Mouse (Mus musculus) intestine, embryonic 15.5 days (tissue): ENCODE measurements around the gene Gltpd2. TPM values are rescaled to one million over a fixed set of nuclear protein-coding genes. Genes with fewer than 3 reads are reported as not detected.
"Not testable (repeated sequence)": the region's sequence is repeated elsewhere in the genome, so short reads cannot be mapped to it uniquely, and the experiment has no call there.

Experiments used
- ATAC-seq: fragments of 200-750 bp; cut with Nextera tagmentation; 2 replicates; pipeline ENCODE4 v1.8.0; 2017; ENCODE audit warnings: moderate TSS enrichment, moderate library complexity
- H3K27ac ChIP-seq: fragments of 300-500 bp; sonication (generic); 2 replicates; pipeline ENCODE4 v1.5.1; 2015; ENCODE audit warnings: mild to moderate bottlenecking, inconsistent platforms
- H3K27me3 ChIP-seq: fragments of 300-500 bp; sonication (generic); replicated peaks from 2 replicates; pipeline ENCODE4 v1.6.1; 2015; ENCODE audit warnings: inconsistent platforms
- H3K36me3 ChIP-seq: fragments of 300-500 bp; sonication (generic); 2 replicates; pipeline ENCODE4 v1.6.1; 2015; ENCODE audit warnings: inconsistent platforms
- H3K4me1 ChIP-seq: fragments of 300-500 bp; sonication (generic); replicated peaks from 2 replicates; pipeline ENCODE4 v1.6.1; 2015; ENCODE audit warnings: inconsistent platforms
- H3K4me2 ChIP-seq: fragments of 300-500 bp; sonication (generic); replicated peaks from 2 replicates; pipeline ENCODE4 v1.6.1; 2015; ENCODE audit warnings: mild to moderate bottlenecking, inconsistent platforms
- H3K4me3 ChIP-seq: fragments of 300-500 bp; sonication (generic); replicated peaks from 2 replicates; pipeline ENCODE4 v1.5.1; 2015; ENCODE audit warnings: inconsistent platforms
- H3K9ac ChIP-seq: fragments of 300-500 bp; sonication (generic); 2 replicates; pipeline ENCODE4 v1.6.1; 2015; ENCODE audit warnings: inconsistent platforms
- H3K9me3 ChIP-seq: fragments of 300-500 bp; sonication (generic); 2 replicates; pipeline ENCODE4 v1.6.1; 2016; ENCODE audit warnings: inconsistent platforms
- WGBS: fragments of 180-500 bp; shearing (Covaris S2); methylation state at CpG from one replicate; pipeline ENCODE4 v1.1.7; 2015; 5-methylcytosine and 5-hydroxymethylcytosine counted together
- polyA plus RNA-seq: library from polyadenylated mRNA; unstranded; fragments of >200 nt; fragmentation: Nextera tagmentation; extraction: Ambion mirVana; gene quantifications from 2 replicates; pipeline ENCODE4 v1.2.1, GENCODE M21; 2015

Gltpd2 gene
- polyA plus RNA-seq, 1 experiment from 2014 or later: 1.5 TPM

DNA sequence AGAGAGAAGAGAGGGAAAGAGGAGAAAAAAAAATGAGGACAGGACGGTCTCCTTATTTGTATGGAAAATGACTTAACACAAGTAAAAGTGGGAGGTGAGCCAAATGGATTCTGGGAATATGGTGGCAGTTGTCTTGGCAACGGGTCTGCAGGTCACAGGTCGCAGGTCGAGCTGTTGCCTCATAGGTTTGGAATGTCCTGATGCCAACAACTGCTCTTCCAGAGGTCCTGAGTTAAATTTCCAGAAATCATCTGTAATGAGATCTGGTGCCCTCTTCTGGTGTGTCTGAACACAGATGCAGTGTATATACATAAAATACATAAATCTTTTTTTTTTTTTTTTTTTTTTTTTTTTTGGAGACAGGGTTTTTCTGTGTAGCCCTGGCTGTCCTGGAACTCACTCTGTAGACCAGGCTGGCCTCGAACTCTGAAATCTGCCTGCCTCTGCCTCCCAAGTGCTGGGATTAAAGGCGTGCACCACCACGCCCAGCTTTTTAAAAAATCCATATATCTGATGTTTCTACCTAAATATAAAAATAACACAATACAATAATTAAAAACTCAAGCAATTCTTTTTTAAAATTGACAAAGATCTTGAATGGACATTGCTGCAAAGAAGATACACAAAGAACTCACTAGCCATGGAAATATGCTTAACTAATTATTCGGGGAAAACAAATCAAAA, 4.5 kb downstream of the Gltpd2 start:
- H3K27ac ChIP-seq, H3K4me3 ChIP-seq, ATAC-seq, H3K9ac ChIP-seq, H3K4me2 ChIP-seq, H3K9me3 ChIP-seq, H3K27me3 ChIP-seq: not testable (repeated sequence)
- WGBS: 93% methylated on average over 8 of the region's 8 CpGs
- peaks cover 12% of the 10 kb centered on the region for H3K36me3 ChIP-seq
- H3K4me1 ChIP-seq: peaks cover 26% of the 10 kb centered on the region

DNA sequence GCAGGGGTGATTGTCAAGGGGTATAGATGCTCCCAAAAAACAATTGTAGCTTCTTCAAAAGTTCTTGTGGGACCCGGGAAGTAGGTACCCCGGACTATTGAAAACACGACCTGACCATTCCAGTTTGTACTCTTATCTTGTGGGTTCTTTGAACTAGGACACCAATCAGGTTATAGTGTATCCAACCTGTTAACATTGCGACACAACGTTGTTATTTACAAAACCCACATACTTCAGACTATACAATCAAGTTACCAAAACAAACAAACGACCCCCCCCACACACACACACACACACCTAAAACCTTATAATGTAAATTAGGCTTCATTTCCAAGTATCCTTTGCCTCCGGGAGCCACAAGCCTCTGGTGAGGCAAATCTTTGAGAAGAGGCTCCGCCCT, 5.8 kb downstream of the Gltpd2 start:
- H3K9me3 ChIP-seq: no peaks in the 10 kb centered on the region
- H3K36me3 ChIP-seq: peaks cover 15% of the 10 kb centered on the region
- 4% methylated on average over 8 of the region's 8 CpGs for WGBS
- H3K4me2 ChIP-seq: peak overlapping the region; percentile 50
- H3K9ac ChIP-seq: no peak overlapping the region
- no peak overlapping the region for H3K27ac ChIP-seq
- ATAC-seq: peak; percentile 62
- H3K27me3 ChIP-seq: no peaks in the 10 kb centered on the region
- H3K4me3 ChIP-seq: peak overlapping the region; percentile 67
- H3K4me1 ChIP-seq: peaks cover 17% of the 10 kb centered on the region

DNA sequence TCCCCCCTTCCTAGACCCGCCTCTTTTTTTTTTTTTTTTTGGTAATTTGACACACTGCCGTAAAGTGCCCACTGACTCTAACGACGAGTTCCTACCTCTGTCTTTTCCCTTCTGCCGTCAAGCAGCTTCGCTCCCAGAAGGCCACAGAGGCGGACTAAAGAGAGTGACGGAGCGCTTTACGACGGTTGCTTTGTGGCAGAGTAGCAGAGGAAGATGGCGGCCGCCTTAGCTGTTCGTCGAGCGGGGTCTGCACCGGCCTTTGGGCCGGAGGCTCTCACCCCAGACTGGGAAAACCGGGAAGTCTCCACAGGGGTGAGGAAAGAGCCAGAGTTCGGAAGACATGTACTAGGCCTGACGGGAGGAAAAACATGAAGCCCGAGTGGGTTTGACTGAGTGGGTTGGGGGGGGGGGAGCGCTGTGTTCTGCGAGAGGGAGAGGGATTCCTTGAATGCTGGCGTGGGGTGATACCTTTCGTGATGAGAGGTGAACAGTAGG, 6.2 kb downstream of the Gltpd2 start, which contains the start of gene Psmb6:
Gene Psmb6 (plus strand): TSS at position 184 of the 495 bp plus-strand sequence.
- WGBS: under 1% methylated on average over 24 of the region's 26 CpGs
- Histone ChIP-seq H3K27me3 (no peaks in the 10 kb centered on the region), H3K4me2 (peak within 1 kb of the TSS; percentile 76), H3K27ac (peak within 1 kb of the TSS; percentile 36; the same call in 1 of the 2 replicates), H3K9ac (peak within 1 kb of the TSS; percentile 64), H3K9me3 (no peaks in the 10 kb centered on the region), H3K4me3 (peak within 1 kb of the TSS; percentile 67), H3K36me3 (peaks cover 15% of the 10 kb centered on the region), H3K4me1 (peaks cover 14% of the 10 kb centered on the region)
- peak; percentile 94 for ATAC-seq

DNA sequence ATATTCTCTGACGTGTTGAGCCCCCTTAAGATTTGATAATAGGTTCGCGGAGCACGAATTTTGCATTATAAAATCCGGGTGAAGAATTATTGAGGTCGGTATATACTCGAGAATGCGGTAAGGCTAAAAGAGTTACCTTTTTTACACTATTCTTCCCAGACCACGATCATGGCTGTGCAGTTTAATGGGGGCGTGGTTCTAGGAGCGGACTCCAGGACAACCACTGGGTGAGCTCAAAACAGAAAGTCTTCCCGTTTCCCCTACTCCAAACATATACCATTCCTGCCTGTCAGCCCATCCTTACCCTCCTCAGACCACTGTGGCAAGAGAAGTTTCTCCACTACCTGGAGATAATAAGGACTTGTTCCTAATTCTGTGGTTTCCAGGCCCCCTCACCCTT, 6.7 kb downstream of the Gltpd2 start:
- H3K4me2 ChIP-seq: peak overlapping the region; percentile 76
- peaks cover 11% of the 10 kb centered on the region for H3K4me1 ChIP-seq
- H3K27ac ChIP-seq: 0 out of 2 replicates have a peak overlapping the region, but pooled peaks have one; percentile 36
- peak overlapping the region; percentile 67 for H3K4me3 ChIP-seq
- H3K36me3 ChIP-seq: peaks cover 15% of the 10 kb centered on the region
- H3K9me3 ChIP-seq: no peaks in the 10 kb centered on the region
- H3K27me3 ChIP-seq: no peaks in the 10 kb centered on the region
- 1% methylated on average over 12 of the region's 12 CpGs for WGBS
- peak; percentile 54; the same call in 1 of the 2 replicates for ATAC-seq
- H3K9ac ChIP-seq: peak overlapping the region; percentile 64

DNA sequence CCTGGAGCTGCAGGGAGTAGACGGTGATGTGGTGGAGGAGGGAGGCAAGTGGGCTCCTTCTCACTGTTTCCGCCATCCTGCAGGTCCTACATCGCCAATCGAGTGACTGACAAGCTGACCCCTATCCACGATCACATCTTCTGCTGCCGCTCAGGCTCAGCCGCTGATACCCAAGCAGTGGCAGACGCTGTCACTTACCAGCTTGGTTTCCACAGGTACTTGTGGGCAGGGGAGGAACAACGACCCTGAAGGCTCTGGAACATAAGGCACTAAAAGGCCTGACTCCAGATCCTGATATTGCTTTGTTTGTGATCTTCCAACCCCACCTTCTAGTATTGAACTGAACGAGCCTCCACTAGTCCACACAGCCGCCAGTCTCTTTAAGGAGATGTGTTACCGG, 7.2 kb downstream of the Gltpd2 start:
- WGBS: 89% methylated on average over 12 of the region's 12 CpGs
- Histone ChIP-seq H3K9me3 (no peaks in the 10 kb centered on the region), H3K27ac (no peak overlapping the region), H3K4me1 (peaks cover 10% of the 10 kb centered on the region), H3K36me3 (peaks cover 15% of the 10 kb centered on the region), H3K4me2 (peak overlapping the region; percentile 76), H3K9ac (peak overlapping the region; percentile 64), H3K4me3 (peak overlapping the region; percentile 67), H3K27me3 (no peaks in the 10 kb centered on the region)
- ATAC-seq: no peak

DNA sequence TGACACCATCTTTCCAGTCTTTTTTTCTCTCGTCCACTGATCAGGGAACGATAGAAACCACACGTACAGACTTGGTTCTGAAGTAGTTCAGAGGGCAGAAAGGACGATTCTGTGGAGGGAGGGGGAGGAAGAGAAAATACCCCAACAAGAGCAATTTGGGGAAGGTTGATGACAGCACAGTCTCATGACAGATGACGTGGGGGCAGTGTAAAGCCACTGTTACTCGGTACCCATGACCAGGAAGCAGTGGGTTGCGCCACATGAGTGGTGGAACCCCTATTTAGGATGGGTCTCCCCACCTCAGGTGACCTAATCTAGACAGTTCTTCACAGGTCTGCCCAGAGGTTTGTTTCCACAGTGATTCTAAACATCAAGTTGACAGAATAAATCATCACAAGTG, 9.6 kb downstream of the Gltpd2 start:
- H3K27ac ChIP-seq: no peak overlapping the region
- H3K36me3 ChIP-seq: peaks cover 15% of the 10 kb centered on the region
- H3K9me3 ChIP-seq: no peaks in the 10 kb centered on the region
- H3K4me1 ChIP-seq: peaks cover 10% of the 10 kb centered on the region
- H3K4me2 ChIP-seq: no peak overlapping the region
- H3K27me3 ChIP-seq: no peaks in the 10 kb centered on the region
- H3K4me3 ChIP-seq: no peak overlapping the region
- WGBS: 83% methylated on average over 7 of the region's 7 CpGs
- ATAC-seq: no peak
- no peak overlapping the region for H3K9ac ChIP-seq

DNA sequence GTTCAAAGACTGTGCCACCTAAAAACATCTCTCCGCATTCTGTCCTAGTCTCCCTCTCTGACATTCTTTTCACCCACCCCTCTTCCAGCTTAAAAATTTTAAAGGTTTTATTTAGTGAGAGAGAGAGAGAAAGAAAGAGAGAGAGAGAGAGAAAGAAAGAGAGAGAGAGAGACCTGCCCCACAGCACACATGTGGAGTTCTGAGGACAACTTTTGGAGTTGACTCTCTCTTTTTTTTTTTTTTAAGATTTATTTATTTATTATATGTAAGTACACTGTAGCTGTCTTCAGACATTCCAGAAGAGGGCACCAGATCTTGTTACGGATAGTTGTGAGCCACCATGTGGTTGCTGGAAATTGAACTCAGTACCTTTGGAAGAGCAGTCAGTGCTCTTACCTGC, 12.1 kb downstream of the Gltpd2 start:
- not testable (repeated sequence) for H3K27ac ChIP-seq, ATAC-seq, H3K9ac ChIP-seq, H3K4me2 ChIP-seq, H3K4me1 ChIP-seq, H3K4me3 ChIP-seq, H3K27me3 ChIP-seq, H3K9me3 ChIP-seq
- 88% methylated on average over 2 of the region's 2 CpGs for WGBS
- H3K36me3 ChIP-seq: peaks cover 15% of the 10 kb centered on the region

DNA sequence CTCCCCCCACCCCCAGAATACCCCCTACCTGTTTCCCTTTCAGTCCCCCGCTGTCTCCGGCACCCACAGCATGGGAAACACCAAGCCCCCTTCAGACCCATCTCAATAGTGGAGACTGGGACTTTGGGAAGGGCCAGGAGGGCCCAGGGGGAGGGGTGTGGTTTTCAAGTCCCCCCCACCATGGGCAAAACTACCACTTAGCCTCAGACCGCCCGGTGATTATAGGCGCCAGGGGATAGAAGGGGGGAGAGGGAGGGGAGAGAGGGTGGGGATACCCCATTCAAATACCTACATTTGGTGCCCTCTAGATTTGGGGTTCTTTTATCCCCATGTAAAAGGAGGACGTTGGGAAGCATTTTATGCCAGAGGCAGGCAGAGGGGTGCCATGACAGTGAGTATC, 13.8 kb downstream of the Gltpd2 start, which contains the start of gene Gm40193:
Gene Gm40193 (minus strand): TSS at position 101 of the 400 bp plus-strand sequence.
- Histone ChIP-seq H3K9me3 (no peaks in the 10 kb centered on the region), H3K4me3 (no peak within 1 kb of the TSS), H3K4me2 (no peak within 1 kb of the TSS), H3K9ac (no peak within 1 kb of the TSS), H3K4me1 (no peaks in the 10 kb centered on the region), H3K27ac (no peak within 1 kb of the TSS), H3K36me3 (peaks cover 3% of the 10 kb centered on the region), H3K27me3 (no peaks in the 10 kb centered on the region)
- ATAC-seq: no peak
- 87% methylated on average over 6 of the region's 6 CpGs for WGBS

DNA sequence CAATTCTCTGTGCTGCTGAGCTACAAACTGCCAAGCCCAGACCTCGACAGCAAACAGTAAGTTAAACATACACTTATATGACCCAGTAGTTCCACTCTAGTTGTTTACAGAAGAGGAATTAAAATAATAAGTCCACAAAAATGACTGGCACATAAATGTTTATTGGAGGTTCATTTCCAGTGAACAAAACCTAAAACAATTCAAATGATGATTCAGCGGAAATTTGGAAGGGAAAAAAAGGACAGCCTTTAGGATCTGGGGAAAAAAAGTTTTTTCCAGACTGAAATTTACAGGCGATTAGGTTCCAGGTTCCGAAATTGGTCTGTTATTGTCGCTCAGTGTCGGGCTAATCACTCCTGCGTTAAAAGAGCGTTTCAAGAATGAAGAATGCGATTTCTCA, 20.4 kb downstream of the Gltpd2 start:
- H3K9ac ChIP-seq: peak overlapping the region; percentile 69; the same call in 1 of the 2 replicates
- peak overlapping the region; percentile 58 for H3K4me3 ChIP-seq
- H3K27me3 ChIP-seq: no peaks in the 10 kb centered on the region
- peak overlapping the region; percentile 72 for H3K4me2 ChIP-seq
- H3K36me3 ChIP-seq: no peaks in the 10 kb centered on the region
- no peaks in the 10 kb centered on the region for H3K9me3 ChIP-seq
- no peak overlapping the region for H3K27ac ChIP-seq
- H3K4me1 ChIP-seq: 0 out of 2 replicates have a peak, but pooled peaks cover 4% of the 10 kb centered on the region
- 10% methylated on average over 9 of the region's 9 CpGs for WGBS
- peak; percentile 11; the same call in 1 of the 2 replicates for ATAC-seq

DNA sequence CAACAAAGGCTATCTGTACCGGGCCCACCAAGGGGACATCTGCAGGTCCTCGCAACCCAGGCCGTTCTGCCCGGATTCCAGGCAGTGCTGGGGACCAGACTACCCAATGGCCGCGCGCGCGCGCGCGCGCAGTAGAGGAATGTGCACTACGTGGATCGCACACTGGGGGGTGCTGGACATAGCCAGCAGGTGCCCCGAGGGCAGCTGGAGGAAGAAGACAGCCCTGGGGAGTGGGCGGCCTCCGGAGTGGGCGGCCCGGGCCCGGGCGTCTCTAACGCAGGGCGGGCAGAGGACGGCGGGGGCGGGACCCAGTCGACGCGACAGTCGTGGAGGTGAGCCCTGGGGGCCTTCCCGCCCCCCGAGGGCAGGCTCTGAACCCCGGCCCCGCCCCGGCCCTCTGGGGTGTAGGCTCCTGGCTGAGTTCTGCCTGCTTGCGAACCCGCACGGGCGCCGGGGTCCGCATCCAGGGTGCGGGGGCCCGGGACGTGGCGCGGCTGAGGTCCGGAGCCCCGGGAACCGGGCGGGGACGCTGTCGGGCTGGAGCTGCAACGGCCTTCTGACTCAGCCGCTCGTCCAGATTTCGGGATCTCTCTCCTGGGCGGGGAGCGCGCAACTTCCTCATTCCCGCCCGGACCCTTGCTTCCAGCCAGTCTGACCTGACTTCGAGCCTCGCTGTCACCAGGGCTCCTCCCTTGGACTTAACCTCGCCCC, 21.0 kb downstream of the Gltpd2 start, which contains the start of gene Pld2:
Gene Pld2 (plus strand): TSS at position 188 of the 711 bp plus-strand sequence.
- WGBS: under 1% methylated on average over 65 of the region's 65 CpGs
- Histone ChIP-seq H3K27ac (peak within 1 kb of the TSS; percentile 70; the same call in 1 of the 2 replicates), H3K4me3 (peak within 1 kb of the TSS; percentile 58), H3K36me3 (no peaks in the 10 kb centered on the region), H3K27me3 (no peaks in the 10 kb centered on the region), H3K9me3 (no peaks in the 10 kb centered on the region), H3K4me2 (peak within 1 kb of the TSS; percentile 72), H3K9ac (peak within 1 kb of the TSS; percentile 69), H3K4me1 (0 out of 2 replicates have a peak, but pooled peaks cover 4% of the 10 kb centered on the region)
- ATAC-seq: peak; percentile 99

DNA sequence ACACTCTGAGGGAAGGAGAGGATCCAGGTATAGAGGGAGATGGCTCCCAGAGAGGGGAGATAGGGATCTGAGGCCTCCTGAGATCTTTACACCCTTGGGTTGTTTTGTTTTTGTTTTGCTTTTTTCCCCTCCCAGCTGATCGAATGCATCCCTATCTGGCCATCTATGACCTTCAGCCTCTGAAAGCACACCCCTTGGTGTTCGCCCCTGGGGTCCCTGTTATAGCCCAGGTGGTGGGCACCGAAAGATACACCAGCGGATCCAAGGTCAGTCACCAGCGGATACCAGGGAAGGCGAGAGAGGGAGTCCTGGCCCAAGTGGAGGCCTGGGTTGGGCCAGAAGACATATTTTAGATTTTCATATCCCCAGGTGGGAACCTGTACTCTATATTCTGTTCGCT, 21.9 kb downstream of the Gltpd2 start:
- 0 out of 2 replicates have a peak, but pooled peaks cover 4% of the 10 kb centered on the region for H3K4me1 ChIP-seq

DNA sequence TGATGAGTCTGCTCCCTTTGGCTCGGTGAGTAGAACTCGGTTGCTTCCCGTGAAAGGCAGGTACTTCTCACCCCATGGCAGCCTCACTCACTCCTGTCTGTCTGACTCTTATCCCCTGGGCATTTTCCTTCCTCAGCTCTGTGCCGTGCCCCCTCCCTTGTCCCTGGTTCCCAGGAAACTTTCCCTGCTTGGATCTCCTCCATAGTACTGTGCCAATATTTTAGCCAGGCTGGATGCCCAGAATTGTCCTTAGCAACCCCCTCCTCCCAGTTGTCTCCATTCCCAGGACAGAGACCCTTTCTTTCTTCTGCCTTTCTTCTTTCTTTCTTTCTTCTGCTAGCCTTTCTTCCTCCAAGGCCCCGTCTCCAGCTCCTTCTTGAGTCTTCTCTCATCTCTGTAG, 22.4 kb downstream of the Gltpd2 start:
- Histone ChIP-seq H3K9me3 (no peaks in the 10 kb centered on the region), H3K36me3 (no peaks in the 10 kb centered on the region), H3K9ac (no peak overlapping the region), H3K4me2 (peak overlapping the region; percentile 72; the same call in 1 of the 2 replicates), H3K27ac (no peak overlapping the region), H3K4me3 (no peak overlapping the region), H3K27me3 (no peaks in the 10 kb centered on the region), H3K4me1 (0 out of 2 replicates have a peak, but pooled peaks cover 4% of the 10 kb centered on the region)
- ATAC-seq: no peak
- WGBS: 76% methylated on average over 5 of the region's 5 CpGs

More for the DNA sequence above, 21.9 kb downstream of the Gltpd2 start:
- Histone ChIP-seq H3K9me3 (no peaks in the 10 kb centered on the region), H3K9ac (peak overlapping the region; percentile 69; the same call in 1 of the 2 replicates), H3K36me3 (no peaks in the 10 kb centered on the region), H3K27ac (no peak overlapping the region), H3K27me3 (no peaks in the 10 kb centered on the region), H3K4me2 (peak overlapping the region; percentile 72), H3K4me3 (peak overlapping the region; percentile 58)
- no peak for ATAC-seq
- 83% methylated on average over 7 of the region's 7 CpGs for WGBS
